Mouse (Mus musculus) urinary bladder, postnatal 10 days (tissue): ENCODE results near the gene Hspa1l.
"Not testable (repeated sequence)": the region's sequence is repeated elsewhere in the genome, so short reads cannot be mapped to it uniquely, and the experiment has no call there.

Experiments
- DNase-seq: peaks from one replicate; pipeline ENCODE4 v3.0.0; 2022; ENCODE audit warnings: low spot score

Gene Hspa1l

DNA sequence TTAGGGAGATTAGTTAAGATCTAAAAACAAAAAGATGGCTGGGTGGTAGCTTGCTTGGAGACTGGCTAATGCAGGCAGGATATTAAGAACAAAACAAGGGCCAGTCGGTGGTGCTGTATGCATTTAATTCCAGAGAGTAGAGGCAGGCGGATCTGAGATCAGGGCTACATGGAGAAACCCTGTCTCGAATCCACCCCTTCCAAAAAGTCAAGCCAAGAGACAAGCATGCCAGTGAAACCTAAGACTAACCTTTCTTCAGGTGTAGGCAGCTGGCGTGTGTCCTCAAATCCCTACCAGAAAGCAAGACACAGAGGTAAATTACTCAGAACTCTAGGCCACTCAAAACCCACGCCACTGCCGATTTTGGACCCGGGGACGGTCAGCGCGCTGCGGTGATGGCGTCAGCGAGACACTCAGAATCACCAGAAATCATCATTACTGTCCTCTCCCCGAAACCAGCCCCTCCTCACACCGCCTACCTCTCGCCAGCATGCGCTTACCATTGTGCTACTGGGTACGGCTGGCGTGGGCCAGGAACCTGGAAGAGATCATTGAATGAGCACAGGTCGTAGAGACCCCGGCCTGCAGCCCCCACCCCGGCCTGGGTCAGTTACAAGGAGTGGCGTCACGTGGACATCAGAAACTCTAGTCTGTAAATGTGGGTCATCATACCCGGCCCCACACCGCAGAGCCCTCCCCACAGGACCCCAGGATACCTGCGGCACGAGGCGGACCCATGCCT lies 20.7 kb upstream of the Hspa1l start:
- DNase-seq: no peak

DNA sequence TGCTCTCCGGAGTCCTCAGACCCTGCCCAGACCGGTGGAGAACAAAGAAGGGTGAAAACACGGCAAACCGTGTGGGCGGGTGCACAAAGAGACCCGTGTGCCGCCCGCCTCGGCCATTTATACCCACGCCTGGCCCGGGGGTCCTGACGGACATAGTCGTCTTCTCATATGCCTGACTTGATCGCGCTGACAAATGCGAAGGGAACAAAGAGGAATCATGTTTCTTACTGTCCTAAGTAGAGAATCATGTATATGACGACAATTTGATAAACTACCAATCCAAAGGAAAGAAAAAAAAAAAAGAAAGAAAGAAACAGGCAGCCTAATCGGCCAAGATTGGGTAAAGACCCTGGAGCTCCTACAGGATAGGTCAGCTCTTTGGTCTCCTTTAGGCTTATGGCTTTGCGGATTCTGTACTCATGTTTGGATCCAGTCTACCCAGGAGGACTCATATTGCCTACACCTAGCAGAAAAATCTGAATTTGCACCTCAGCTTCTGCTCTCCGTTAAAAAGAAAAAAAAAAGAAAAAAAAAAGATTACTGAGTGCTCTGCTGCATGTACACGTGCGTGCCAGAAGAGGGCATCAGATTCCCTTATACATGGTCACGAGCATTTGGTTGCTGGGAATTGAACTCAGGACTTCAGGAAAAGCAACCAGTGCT lies 20.0 kb upstream of the Hspa1l start:
- peak; percentile 55 for DNase-seq

- no peak for DNase-seq
Observed at GRCm38 (mm10) chr17:34953258-34953657, 19.2 kb upstream of the Hspa1l start.

DNA sequence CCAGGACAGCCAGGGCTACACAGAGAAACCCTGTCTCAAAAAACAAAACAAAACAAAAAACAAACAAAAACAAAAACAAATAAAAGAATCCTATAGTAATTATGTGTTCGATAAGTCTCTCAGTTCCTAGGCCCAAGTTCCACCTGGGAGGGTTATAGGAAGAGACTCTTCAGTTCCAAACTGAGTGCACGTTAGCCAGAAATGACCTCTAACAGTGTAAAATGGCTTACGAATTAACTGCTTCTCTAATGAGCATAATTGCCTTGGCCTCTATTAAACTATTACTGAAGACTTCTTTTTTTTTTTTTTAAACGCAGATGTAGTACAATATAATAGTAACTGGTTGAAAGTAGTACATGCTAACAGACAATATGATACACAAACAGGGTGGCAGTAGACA lies 18.6 kb upstream of the Hspa1l start:
- no peak for DNase-seq

GRCm38 (mm10) chr17:34954831-34955230 lies 17.7 kb upstream of the Hspa1l start:
- DNase-seq: no peak

- no peak for DNase-seq
Observed at GRCm38 (mm10) chr17:34955884-34956283, 16.6 kb upstream of the Hspa1l start.

DNA sequence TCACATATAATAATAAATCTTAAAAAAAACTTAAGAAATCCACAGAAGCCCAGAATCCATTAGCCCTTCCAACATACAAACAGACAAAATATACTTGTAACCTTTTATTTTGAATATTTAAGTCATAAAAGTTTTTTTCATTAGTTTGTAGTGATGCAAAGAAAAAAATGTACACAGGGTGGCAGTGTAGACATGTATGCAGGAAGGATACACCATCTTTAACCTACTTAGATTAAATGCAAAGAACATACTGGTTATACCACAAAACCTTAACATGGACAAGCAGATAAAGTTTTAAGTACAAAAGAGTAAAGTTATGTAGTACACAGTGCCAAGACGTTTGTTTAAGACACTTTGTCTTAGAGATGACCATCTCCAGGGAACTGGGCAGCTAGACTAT lies 16.2 kb upstream of the Hspa1l start:
- no peak for DNase-seq

GRCm38 (mm10) chr17:34957291-34957690 lies 15.2 kb upstream of the Hspa1l start:
- not testable (repeated sequence) for DNase-seq

DNA sequence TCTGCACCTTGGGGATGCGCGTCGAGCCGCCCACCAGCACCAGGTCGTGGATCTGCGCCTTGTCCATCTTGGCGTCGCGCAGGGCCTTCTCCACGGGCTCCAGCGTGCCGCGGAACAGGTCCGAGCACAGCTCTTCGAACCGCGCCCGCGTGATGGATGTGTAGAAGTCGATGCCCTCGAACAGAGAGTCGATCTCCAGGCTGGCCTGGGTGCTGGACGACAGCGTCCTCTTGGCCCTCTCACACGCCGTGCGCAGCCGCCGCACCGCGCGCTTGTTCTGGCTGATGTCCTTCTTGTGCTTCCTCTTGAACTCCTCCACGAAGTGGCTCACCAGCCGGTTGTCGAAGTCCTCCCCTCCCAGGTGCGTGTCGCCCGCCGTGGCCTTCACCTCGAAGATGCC lies 14.5 kb upstream of the Hspa1l start:
- DNase-seq: not testable (repeated sequence)

- not testable (repeated sequence) for DNase-seq
Observed at GRCm38 (mm10) chr17:34958734-34959129, 13.8 kb upstream of the Hspa1l start.

- peak; percentile 52 for DNase-seq
Observed at GRCm38 (mm10) chr17:34959130-34959778, 13.2 kb upstream of the Hspa1l start, which contains the start of gene Hspa1b. Hspa1b (minus strand) TSS chr17:34959238.

DNA sequence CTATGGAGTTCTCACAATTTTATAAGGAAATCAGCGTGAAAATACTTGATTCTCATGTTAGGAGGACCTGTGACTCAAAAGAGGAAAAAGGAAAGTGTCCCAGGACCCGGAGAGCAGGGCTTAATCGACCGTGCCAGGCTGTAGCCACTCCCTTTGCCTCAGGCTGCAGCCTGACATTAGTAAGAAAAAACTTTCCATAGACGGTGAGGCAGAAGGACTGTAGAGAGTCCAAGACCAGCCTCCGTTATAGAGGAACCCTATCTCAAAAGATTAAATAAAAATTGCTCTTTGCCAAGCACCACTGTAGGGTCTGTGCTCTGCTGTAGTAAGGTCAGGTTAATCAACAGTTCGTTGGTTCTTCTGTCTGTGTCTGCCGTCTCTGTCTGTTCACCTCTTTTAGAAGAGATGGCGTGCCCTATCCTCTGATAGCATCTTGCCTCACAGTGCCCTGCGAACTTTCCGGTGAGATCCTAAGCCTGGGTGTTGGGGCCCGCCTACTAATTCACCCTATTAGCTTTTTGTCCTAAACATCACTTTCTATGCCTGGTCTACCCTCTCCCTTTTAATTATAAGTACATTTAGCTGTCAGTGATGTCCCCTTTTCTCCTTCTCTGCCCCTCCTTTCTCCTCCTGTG lies 12.5 kb upstream of the Hspa1l start:
- DNase-seq: no peak

- no peak for DNase-seq
Observed at GRCm38 (mm10) chr17:34960702-34961493, 11.6 kb upstream of the Hspa1l start.

GRCm38 (mm10) chr17:34962125-34962524 lies 10.4 kb upstream of the Hspa1l start:
- no peak for DNase-seq

GRCm38 (mm10) chr17:34962841-34963240 lies 9.7 kb upstream of the Hspa1l start:
- DNase-seq: no peak

DNA sequence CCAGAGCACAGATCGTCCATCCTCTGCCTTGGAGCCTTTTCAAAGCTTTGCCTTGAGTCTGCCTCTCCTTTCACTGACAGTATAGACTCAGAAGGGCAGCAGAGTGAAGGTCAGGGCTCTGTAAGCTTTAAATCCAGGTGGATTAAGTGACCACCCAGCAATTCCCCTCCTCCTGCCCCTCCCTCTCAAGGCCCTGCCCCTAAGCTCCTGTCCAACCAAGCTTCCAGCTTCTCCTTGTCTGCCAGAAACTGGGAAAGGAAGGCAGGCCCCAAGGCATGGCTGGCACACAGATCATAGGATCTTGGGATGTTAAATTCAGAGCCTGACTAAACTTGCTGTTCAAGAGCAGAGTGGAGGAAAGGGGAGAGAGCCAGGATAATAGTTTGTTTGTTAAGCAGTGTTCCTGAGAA lies 7.9 kb upstream of the Hspa1l start:
- DNase-seq: no peak

DNA sequence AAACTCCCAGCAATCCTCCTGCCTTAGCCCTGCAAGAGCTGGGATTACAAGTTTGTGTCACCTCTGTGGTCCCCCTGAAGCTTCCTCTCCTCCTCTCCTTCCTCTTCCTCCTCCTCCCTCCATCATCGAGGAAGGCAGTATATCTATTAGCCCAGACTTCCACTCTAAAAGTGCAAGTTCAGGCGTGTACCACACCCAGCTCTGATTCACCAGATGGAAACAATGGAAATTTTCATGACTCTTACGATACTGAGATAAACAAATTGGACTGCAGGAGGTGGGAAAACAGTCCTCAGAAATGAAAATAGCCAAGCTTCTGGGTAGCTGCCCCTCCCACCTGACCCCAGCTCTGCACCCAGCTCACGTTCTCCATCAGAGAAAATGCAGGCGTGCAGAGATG lies 6.9 kb upstream of the Hspa1l start:
- DNase-seq: no peak

DNA sequence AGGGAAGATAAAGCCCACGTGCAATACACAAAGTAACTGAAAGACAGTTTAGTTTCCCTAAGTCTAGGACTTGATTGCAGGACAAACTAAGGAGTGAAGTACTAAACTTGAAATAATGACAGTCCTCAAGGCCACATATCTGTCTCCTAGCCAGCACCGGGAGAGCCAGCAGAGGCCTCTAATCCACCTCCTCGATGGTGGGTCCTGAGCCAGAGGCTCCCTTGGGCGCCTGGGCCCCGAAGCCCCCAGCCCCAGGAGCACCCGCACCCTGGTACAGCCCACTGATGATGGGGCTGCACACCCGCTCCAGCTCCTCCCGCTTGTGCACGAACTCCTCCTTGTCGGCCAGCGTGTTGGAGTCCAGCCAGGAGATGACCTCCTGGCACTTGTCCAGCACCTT lies 2.7 kb upstream of the Hspa1l start, which contains the start of gene Gm20481:
Gene Gm20481 (plus strand): TSS at position 91 of the 400 bp plus-strand sequence.
- DNase-seq: not testable (repeated sequence)

GRCm38 (mm10) chr17:34970850-34971249 lies 1.7 kb upstream of the Hspa1l start:
- not testable (repeated sequence) for DNase-seq

DNA sequence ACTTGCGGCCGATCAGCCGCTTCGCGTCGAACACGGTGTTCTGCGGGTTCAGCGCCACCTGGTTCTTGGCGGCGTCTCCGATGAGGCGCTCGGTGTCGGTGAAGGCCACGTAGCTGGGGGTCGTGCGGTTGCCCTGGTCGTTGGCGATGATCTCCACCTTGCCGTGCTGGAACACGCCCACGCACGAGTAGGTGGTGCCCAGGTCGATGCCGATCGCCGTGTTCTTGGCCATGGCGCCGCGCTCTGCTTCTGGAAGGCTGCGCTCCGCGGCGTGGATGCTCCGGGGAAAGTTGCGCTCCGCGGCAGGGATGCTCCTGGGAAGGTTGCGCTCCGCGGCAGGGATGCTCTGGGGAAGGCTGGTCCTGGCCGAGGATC lies 822 bp upstream of the Hspa1l start:
- not testable (repeated sequence) for DNase-seq

DNA sequence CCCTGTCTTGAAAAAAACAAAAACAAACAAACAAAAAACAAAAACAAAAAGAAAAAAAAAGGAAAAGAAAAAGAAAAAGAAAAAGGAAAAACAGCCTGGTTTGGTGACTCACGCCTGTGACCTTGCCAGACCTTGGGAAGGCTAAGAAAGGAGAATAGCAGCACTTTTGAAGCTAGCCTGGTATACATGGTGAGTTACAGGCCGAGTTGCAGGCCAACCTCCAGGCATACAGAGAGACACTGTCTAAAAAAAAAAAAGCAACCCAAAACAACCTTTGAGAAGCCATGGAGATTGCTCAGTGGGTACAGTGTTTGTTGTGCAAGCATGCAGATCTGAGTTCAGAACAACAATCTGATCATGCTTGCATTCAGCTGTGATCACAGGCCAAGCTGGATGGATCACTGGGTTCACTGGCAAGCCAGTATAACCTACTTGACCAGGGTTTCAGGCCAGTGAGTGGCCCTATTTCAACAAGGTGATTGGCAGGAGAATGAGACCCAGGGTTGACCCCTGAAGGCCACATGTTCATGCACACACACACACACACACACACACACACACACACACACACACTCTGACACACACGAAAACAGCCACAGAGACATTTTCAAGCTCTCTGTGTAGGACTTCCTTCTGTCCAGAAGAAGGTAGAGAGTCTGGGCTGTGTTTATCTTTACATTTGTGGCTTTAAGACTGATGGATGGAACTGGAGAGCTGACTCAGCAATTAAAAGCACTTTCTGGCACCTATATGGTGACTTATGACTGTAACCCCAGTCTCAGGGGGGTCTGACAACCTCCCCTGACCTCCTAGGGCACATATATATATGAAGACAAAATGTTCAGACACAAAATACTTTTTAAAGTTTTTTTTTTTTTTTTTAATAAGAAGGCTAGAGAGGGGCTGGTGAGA lies 3.3 kb downstream of the Hspa1l start:
- DNase-seq: no peak
